Mouse (Mus musculus) forebrain, embryonic 10.5 days (tissue): Measurements from ENCODE around the gene C1qtnf4. TPM values are rescaled to one million over a fixed set of nuclear protein-coding genes. Genes with fewer than 3 reads are reported as not detected.

ENCODE experiments used
- DNase-seq: peaks from one replicate; pipeline ENCODE4 v3.0.0-alpha.2; 2017; ENCODE audit warnings: low spot score; ENCODE audit errors: extremely low spot score
- H3K27ac ChIP-seq: fragments of 300-500 bp; sonication (generic); 2 replicates; pipeline ENCODE4 v1.5.1; 2016; ENCODE audit warnings: mild to moderate bottlenecking
- H3K27me3 ChIP-seq: fragments of 300-500 bp; sonication (generic); 2 replicates; pipeline ENCODE4 v1.6.1; 2016; ENCODE audit warnings: mild to moderate bottlenecking; ENCODE audit not compliant: poor library complexity, severe bottlenecking
- H3K36me3 ChIP-seq: fragments of 300-500 bp; sonication (generic); replicated peaks from 2 replicates; pipeline ENCODE4 v1.6.1; 2016; ENCODE audit warnings: mild to moderate bottlenecking, moderate library complexity
- H3K4me1 ChIP-seq: fragments of 300-500 bp; sonication (generic); 2 replicates; pipeline ENCODE4 v1.6.1; 2016
- H3K4me3 ChIP-seq: fragments of 300-500 bp; sonication (generic); 2 replicates; pipeline ENCODE4 v1.5.1; 2016; ENCODE audit warnings: mild to moderate bottlenecking, moderate library complexity
- H3K9me3 ChIP-seq: fragments of 300-500 bp; sonication (generic); 2 replicates; pipeline ENCODE4 v1.6.1; 2016; ENCODE audit warnings: mild to moderate bottlenecking, moderate library complexity
- WGBS: fragments of 180-500 bp; shearing (Covaris S2); methylation state at CpG from one replicate; pipeline ENCODE4 v1.1.7; 2016; 5-methylcytosine and 5-hydroxymethylcytosine counted together
- polyA plus RNA-seq: library from polyadenylated mRNA; unstranded; fragments of >200 nt; fragmentation: Nextera tagmentation; extraction: Ambion mirVana; gene quantifications from 2 replicates; pipeline ENCODE4 v1.2.1, GENCODE M21; 2016

The C1qtnf4 gene
- polyA plus RNA-seq: 3.1 and 3.4 TPM in 2 replicates

DNA sequence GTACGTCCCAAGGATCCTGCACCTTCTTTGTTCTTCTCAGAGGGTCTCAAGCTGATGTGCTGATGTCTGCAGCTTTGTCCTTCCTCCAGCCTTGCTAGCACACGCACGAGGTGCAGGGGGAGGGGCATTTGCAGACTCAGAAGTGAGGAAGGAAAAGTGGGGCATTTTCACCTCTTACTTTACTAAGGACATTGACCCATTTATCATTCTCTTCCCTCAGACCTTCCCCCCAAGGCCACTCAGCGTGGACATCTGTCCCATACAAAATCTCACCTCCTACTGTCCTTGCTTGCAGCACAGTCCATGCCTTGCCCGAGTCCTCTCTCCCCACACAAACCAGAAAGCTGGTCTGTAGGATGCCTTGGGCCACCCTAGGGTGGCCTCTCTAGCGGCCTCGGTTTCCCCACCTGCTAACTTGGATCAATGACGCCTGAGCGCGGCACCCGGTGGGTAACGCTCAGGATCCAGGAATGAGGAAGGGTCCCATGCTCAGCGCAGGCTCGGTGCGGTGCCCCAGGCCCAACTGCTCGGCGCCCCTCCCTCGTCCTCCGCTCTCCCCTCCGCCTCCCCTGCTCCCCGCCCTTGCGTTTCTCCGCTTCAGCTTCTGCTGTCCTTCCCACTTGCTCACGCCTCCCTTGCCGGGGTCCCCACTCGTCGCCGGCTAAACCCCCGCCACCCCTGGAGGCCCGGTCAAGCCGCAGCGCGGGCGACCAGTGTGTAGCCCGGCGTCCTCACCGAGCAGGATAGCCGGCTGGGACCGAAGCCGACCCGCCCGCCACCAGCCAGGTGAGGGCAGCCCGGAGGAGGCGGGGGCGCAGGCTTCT lies at the start of gene C1qtnf4:
Gene C1qtnf4 (plus strand): TSS at position 643 of the 824 bp plus-strand sequence.
- peak within 1 kb of the TSS; percentile 87 for H3K27ac ChIP-seq
- DNase-seq: peak; percentile 62
- WGBS: under 1% methylated on average over 45 of the region's 45 CpGs
- peak within 1 kb of the TSS; percentile 73 for H3K4me3 ChIP-seq
- no peaks in the 10 kb centered on the region for H3K36me3 ChIP-seq
- H3K4me1 ChIP-seq: peaks cover 54% of the 10 kb centered on the region
- H3K27me3 ChIP-seq: peaks cover 77% of the 10 kb centered on the region
- H3K9me3 ChIP-seq: no peaks in the 10 kb centered on the region; the same call in 1 of the 2 replicates

DNA sequence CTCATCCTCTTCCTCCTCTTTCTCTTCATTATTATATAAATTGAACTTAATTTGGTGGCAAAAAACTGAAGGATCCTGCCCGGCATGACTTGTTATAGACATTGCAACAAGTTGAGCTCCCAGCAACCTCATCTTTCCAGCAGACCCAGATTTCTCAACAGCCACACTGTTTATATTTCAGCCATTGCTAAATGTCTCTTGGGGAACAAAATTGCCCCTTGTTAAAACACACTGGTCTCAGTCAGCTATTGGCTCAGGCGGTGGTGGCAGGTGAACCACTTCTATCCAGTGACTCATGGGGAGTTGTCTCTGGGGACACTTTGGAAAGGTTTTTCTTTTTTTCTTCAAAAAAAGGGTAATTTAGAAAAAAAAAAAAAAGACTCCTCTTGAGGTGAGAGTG lies 47.0 kb upstream of the C1qtnf4 start:
- Histone ChIP-seq H3K4me1 (no peaks in the 10 kb centered on the region), H3K4me3 (no peak overlapping the region), H3K27me3 (no peaks in the 10 kb centered on the region), H3K27ac (no peak overlapping the region), H3K36me3 (no peaks in the 10 kb centered on the region), H3K9me3 (no peaks in the 10 kb centered on the region)
- no peak for DNase-seq
- WGBS: 91% methylated on average over 2 of the region's 2 CpGs

DNA sequence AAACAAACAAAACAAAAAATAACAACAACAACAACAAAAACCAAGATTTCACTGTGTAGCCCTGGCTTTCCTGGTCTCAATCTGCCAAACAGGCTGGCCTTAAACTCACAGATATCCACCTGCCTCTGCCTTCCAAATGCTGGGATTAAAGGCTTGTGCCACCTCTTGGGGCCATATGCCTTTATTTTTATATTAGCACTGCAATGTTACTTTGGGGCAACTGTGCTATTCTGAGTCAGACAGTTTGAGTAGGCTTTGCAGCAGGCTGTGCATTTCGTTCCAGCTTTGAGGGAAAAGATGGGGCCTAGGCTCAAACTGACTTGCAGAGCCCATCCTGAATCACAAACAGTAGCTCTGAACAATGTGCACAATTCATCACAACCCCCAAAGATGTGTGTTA lies 42.0 kb upstream of the C1qtnf4 start:
- H3K9me3 ChIP-seq: no peaks in the 10 kb centered on the region
- H3K4me3 ChIP-seq: no peak overlapping the region
- DNase-seq: no peak
- H3K27ac ChIP-seq: no peak overlapping the region
- WGBS: 85% methylated on average over 1 of the region's 1 CpGs
- no peaks in the 10 kb centered on the region for H3K27me3 ChIP-seq
- H3K4me1 ChIP-seq: peaks cover 16% of the 10 kb centered on the region
- no peaks in the 10 kb centered on the region for H3K36me3 ChIP-seq

DNA sequence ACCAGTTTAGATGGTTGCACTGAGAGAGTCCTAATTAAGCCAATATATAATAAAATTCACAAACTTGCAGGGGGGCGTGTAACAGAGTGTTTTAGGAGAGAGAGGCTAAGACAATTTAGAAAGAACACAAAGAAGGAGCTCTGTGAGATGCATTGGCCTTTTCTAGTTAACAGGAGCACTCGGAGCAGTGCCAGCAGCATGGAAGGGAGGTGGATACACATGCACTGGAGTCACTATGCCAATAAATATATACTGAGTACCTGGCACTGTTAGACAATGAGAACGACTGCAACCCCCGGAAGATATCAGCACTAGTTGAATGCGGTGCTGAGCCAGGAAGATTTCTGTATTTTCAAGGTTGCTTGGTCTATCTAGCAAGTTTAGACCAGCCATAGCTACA lies 41.4 kb upstream of the C1qtnf4 start:
- Histone ChIP-seq H3K4me1 (peaks cover 22% of the 10 kb centered on the region), H3K27me3 (no peaks in the 10 kb centered on the region), H3K9me3 (no peaks in the 10 kb centered on the region), H3K27ac (no peak overlapping the region), H3K36me3 (peaks cover 2% of the 10 kb centered on the region; the same call in 1 of the 2 replicates), H3K4me3 (no peak overlapping the region)
- WGBS: 80% methylated on average over 5 of the region's 5 CpGs
- no peak for DNase-seq

DNA sequence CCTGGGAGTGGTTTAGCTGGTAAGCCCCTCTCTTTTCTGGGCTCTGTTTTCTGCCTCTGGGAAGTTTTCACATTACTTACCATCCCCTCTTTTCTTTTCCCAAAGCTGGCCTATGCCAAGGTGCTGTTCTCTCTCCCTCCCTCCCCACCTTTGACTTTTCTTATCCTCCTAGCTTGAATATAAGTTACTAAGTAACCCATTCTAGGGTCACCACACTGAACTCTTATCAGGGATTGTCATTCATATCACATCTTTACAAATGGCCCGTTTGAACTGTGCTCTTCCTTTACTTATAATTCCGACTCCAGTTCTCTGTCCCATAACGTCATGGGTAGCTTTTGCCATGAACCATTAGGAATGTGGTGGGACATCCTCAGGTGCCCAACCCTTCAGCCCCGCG lies 40.4 kb upstream of the C1qtnf4 start:
- peaks cover 11% of the 10 kb centered on the region for H3K36me3 ChIP-seq
- no peak overlapping the region for H3K4me3 ChIP-seq
- H3K27me3 ChIP-seq: no peaks in the 10 kb centered on the region
- H3K4me1 ChIP-seq: peaks cover 23% of the 10 kb centered on the region
- no peaks in the 10 kb centered on the region for H3K9me3 ChIP-seq
- DNase-seq: no peak
- no peak overlapping the region for H3K27ac ChIP-seq
- 85% methylated on average over 5 of the region's 5 CpGs for WGBS

DNA sequence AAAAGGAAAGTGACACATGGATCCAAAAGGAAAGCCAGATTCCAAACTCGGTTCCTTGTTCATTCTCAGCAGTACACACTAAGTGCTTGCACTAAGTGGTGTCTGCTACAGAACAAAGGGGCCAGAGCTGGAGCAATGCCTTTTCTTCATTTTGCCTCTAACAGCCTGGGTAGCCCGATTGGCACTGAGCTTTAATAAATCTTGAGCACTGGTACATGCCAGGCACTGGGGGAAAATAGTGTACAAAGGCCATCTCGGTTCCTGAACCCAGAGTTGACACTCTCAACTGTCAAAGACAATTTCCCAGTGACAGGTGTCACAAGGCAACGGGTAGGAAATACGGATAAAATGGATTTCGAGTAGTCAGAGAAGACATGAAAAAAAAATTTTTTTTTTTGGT lies 39.5 kb upstream of the C1qtnf4 start:
- Histone ChIP-seq H3K9me3 (no peaks in the 10 kb centered on the region), H3K36me3 (peaks cover 21% of the 10 kb centered on the region), H3K27ac (peak overlapping the region; percentile 94), H3K4me3 (peak overlapping the region; percentile 94), H3K27me3 (no peaks in the 10 kb centered on the region), H3K4me1 (peaks cover 23% of the 10 kb centered on the region)
- no peak for DNase-seq
- WGBS: 50% methylated on average over 6 of the region's 6 CpGs

DNA sequence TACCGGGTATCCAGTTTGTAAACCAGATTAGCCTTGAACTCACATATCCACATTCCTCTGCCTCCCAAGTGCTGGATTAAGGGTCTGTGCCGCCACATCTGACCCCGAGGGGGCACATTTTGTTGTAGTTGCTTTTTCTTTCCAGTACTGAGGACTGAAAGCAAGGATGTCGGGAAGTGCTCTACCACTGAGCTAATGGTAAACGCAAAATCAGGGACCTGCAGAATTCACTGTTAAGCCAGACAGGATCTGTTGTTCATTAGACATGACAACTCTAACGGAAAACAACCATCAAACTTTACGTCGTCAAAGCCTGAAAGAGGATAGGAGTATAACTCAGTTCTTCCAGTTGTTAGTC lies 39.1 kb upstream of the C1qtnf4 start:
- WGBS: 3% methylated on average over 8 of the region's 8 CpGs
- no peak for DNase-seq
- Histone ChIP-seq H3K27me3 (no peaks in the 10 kb centered on the region), H3K36me3 (peaks cover 25% of the 10 kb centered on the region), H3K4me1 (peaks cover 23% of the 10 kb centered on the region), H3K4me3 (peak overlapping the region; percentile 94), H3K9me3 (no peaks in the 10 kb centered on the region), H3K27ac (peak overlapping the region; percentile 94)

DNA sequence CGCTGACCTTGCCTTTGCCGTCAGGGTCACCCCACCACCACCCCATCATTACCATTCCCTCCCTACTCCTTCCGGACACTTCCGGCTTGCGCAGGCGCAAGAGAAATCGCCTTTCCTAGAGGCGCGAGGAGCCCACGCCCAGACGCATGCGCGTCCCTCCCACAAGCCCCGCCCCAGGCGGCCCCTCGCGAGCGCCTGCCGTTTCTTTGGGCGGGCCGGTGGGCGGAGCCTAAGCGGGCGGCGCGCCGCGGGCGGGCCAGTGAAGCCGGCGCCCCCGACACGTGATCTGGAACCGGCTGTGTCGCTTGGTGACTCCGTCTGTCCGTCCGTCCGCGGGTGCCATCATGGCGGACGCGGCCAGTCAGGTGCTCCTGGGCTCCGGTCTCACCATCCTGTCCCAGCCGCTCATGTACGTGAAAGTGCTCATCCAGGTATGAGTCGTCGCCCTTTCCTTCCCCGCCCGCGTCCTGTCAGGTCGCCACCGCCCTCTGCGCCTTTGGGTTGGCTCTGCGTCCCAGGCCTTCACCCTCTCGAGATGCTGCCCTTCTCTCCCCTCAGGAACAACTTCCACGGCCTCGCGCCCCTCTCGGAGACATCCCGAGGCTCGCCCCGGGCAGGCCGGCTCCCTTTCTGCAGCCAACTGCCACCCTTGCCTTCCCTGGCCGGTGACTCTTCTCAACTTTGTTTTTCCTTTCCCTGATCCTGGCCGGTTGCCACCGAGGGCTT lies 38.5 kb upstream of the C1qtnf4 start, which contains the start of gene Mtch2:
Gene Mtch2 (plus strand): TSS at position 201 of the 726 bp plus-strand sequence.
- Histone ChIP-seq H3K27me3 (no peaks in the 10 kb centered on the region), H3K4me3 (peak within 1 kb of the TSS; percentile 94), H3K36me3 (peaks cover 30% of the 10 kb centered on the region), H3K4me1 (peaks cover 23% of the 10 kb centered on the region), H3K27ac (peak within 1 kb of the TSS; percentile 94), H3K9me3 (no peaks in the 10 kb centered on the region)
- WGBS: 0% methylated on average over 67 of the region's 67 CpGs
- peak; percentile 94 for DNase-seq

DNA sequence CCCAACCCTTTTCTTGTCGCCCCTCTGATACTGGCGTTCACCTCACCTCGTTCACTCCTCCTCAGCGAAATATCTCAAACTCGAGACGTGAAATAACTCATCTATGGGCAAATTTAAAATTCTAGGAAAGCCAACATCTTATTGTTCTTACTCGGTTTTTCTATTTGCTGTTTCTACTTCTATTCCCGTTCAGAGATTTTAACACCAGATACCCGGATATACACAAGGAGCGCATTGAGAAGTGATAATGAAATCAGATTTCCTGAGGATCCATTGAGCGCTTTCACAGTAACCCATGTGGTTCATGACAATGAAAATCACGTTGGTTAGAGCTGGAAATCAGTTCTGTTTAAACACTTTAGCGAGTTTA lies 38.0 kb upstream of the C1qtnf4 start:
- Histone ChIP-seq H3K4me1 (peaks cover 23% of the 10 kb centered on the region), H3K27me3 (no peaks in the 10 kb centered on the region), H3K9me3 (no peaks in the 10 kb centered on the region), H3K4me3 (peak overlapping the region; percentile 94), H3K36me3 (peaks cover 36% of the 10 kb centered on the region), H3K27ac (peak overlapping the region; percentile 94)
- DNase-seq: no peak
- 2% methylated on average over 13 of the region's 13 CpGs for WGBS

DNA sequence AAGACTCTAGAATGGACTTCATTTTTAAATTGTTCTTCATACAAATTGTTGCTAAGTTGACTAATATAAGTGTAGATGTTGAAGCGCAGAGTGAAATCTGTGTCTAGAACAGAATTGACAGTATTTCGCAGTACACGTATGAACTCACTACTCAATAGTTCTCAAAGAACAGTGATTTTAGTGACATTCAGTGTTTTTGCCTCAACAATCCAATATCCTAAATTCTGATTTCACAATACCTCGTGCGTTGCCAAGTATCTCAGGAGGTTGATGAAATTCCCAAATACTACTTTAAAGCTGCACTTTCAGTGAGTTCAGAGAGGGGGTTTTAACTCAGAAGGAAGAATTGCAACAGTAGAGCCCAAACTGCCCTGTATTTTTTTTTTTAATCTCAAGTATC lies 37.3 kb upstream of the C1qtnf4 start:
- no peak overlapping the region for H3K27ac ChIP-seq
- DNase-seq: no peak
- 93% methylated on average over 5 of the region's 5 CpGs for WGBS
- H3K4me1 ChIP-seq: peaks cover 23% of the 10 kb centered on the region
- H3K36me3 ChIP-seq: peaks cover 42% of the 10 kb centered on the region
- no peaks in the 10 kb centered on the region for H3K9me3 ChIP-seq
- no peaks in the 10 kb centered on the region for H3K27me3 ChIP-seq
- peak overlapping the region; percentile 94 for H3K4me3 ChIP-seq

DNA sequence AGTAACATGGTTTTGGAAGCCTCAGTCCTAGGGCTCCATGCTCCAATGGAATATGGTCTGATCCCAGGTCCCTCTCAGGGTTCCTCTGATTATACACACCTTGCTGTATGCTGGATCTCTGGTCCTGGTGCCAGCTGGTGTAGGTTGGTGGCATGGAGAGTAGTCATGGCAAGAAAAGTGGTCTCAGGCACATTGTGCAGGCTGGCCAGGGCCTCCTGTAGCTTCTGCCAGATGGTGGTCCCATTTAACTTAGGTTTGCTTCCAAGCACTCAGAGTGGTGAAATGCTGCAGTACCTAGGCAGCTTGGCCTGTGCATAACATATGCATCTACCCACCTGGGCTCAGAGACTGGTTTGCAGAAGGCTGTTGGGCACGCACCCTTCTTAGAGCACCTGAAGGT lies 35.3 kb upstream of the C1qtnf4 start:
- H3K27me3 ChIP-seq: no peaks in the 10 kb centered on the region
- 96% methylated on average over 1 of the region's 1 CpGs for WGBS
- DNase-seq: no peak
- no peak overlapping the region for H3K4me3 ChIP-seq
- H3K9me3 ChIP-seq: no peaks in the 10 kb centered on the region
- peaks cover 62% of the 10 kb centered on the region for H3K36me3 ChIP-seq
- H3K27ac ChIP-seq: no peak overlapping the region
- peaks cover 23% of the 10 kb centered on the region for H3K4me1 ChIP-seq

DNA sequence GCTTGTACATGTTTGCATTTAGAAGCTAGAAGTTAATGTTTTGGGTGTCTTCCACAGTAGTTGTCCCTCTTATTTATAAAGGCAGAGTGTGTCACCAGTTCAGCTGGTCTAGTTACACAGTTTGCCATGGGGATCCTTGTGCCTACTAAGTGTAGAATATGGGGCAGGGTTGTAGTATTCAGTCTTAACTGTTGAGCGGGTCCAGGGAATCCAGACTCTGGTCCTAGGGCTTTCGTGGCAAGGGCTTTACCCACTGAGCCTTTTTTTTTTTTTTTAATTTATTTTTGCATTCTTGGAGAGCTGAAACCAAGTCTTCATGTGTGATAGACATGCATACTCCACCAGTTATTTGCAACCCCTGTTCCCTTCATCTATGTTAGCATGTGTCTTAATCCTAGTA lies 24.2 kb upstream of the C1qtnf4 start:
- Histone ChIP-seq H3K27me3 (no peaks in the 10 kb centered on the region), H3K27ac (no peak overlapping the region), H3K36me3 (peaks cover 99% of the 10 kb centered on the region), H3K4me1 (peaks cover 11% of the 10 kb centered on the region; the same call in 1 of the 2 replicates), H3K9me3 (no peaks in the 10 kb centered on the region), H3K4me3 (no peak overlapping the region)
- no peak for DNase-seq
- WGBS: 98% methylated on average over 2 of the region's 2 CpGs

DNA sequence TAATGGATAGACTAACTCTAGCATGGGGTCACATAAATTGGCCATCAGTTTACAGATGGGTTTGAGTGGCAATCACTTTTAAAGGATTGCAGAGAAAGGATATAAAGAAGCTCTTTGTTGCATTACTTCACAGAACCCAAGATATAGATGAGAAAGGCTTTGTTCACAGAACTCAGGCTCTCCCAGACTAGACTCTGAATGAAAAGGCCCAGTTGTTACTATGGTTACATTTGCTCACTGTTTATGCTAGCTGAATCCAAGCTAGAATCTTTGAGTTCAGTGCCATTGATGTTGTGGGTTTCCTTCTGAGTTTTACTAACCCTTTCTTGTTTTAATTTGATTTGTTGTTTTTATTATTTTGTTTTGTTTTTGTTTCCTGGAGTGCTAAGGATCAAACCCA lies 21.5 kb upstream of the C1qtnf4 start:
- peaks cover 11% of the 10 kb centered on the region; the same call in 1 of the 2 replicates for H3K4me1 ChIP-seq
- DNase-seq: no peak
- peaks cover 95% of the 10 kb centered on the region for H3K36me3 ChIP-seq

More for the DNA sequence above, 21.5 kb upstream of the C1qtnf4 start:
- Histone ChIP-seq H3K27ac (no peak overlapping the region), H3K9me3 (no peaks in the 10 kb centered on the region), H3K27me3 (no peaks in the 10 kb centered on the region), H3K4me3 (no peak overlapping the region)
